Mouse (Mus musculus): Measurements from ENCODE around the gene Atp11a.

DNA sequence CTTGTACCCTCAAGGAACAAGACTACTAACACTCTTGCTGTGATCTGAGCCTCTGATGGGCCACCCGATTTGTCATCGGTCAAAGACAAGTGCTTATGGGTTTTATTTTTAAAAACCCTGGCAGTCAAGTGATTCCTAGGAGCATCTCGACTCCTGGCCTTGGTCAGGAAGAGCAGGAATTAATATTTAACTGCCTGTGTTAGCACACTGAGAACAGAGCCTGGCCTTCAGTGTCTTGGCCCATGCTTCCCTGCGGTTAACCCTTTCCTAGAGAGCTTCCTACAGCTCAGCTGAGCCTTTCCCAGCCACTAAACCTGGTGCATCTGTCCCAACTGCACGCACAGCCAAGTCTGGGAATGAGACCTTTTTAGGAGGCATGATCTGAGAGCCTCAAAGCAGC lies 48.1 kb downstream of the Atp11a start:
- no peak for TF ChIP-seq FLI1 (IDR thresholded peaks at IDR 0.05; ENCODE audit: low read length)
- TF ChIP-seq GATA1 (IDR thresholded peaks at IDR 0.05; ENCODE audit: borderline replicate concordance, low read length) = no peak

Measured in megakaryocyte, embryonic 14.5 days (primary cell).